In genomic region chr11:4339275-4339674, GRCm38 (mm10) we compare ENCODE assay signal across 13 mouse cellular contexts.
"Had no signal": no experiment of that assay in that cellular context is flagged by ENCODE, and none has a peak within 500 bp of the region (broad histone marks: within the 10 kb centered on the region; RNA-seq: fewer than 3 reads in every experiment).

No protein-coding gene starts in this region.

- DNase-seq: kidney, adult 8-10 months; kidney, postnatal 25 days; layer of hippocampus, postnatal 36 days; lung, postnatal 14 days; thymus, postnatal 4 days had no signal

- H3K36me3 ChIP-seq: limb, embryonic 15.5 days; liver, embryonic 12.5 days; lung, embryonic 15.5 days; midbrain, embryonic 15.5 days; neural tube, embryonic 13.5 days; stomach, embryonic 15.5 days had no signal

- H3K27ac ChIP-seq: limb, embryonic 15.5 days; liver, embryonic 12.5 days; lung, embryonic 15.5 days; macrophage; midbrain, embryonic 15.5 days; neural tube, embryonic 13.5 days had no signal

- H3K4me3 ChIP-seq: limb, embryonic 15.5 days; liver, embryonic 12.5 days; lung, embryonic 15.5 days; midbrain, embryonic 15.5 days; neural tube, embryonic 13.5 days; stomach, embryonic 15.5 days had no signal

- H3K27me3 ChIP-seq: limb, embryonic 15.5 days; liver, embryonic 12.5 days; midbrain, embryonic 15.5 days; neural tube, embryonic 13.5 days; stomach, embryonic 15.5 days had no signal

- H3K9me3 ChIP-seq: limb, embryonic 15.5 days; liver, embryonic 12.5 days; lung, embryonic 15.5 days; midbrain, embryonic 15.5 days; neural tube, embryonic 13.5 days; stomach, embryonic 15.5 days had no signal

- ATAC-seq: intestine, postnatal 0 days; liver, embryonic 12.5 days; midbrain, embryonic 15.5 days had no signal

- H3K9ac ChIP-seq: limb, embryonic 15.5 days; liver, embryonic 12.5 days; lung, embryonic 15.5 days; midbrain, embryonic 15.5 days; neural tube, embryonic 13.5 days; stomach, embryonic 15.5 days had no signal

- H3K4me1 ChIP-seq: neural tube, embryonic 13.5 days had no signal
